Mouse (Mus musculus): ENCODE data around the gene Gm609.

DNA sequence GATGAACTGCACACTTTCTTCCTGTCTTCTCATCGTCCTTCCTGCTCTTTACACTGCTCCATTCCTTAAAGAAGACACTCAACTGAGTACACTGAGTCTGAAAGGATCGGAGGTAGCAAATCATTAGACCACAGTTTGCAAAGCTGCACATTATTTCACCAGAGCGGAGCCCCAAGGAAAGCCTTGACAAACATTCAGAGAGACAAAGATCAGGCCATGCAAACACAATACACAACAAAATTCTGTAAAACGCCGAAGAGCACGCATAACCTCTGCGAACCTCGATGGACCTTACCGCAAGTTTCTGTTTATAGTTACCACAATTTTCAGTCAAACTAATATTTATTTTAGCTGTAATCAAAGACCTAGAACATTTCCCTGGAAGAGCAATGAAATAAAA is 127.4 kb downstream of the Gm609 start:
- TF ChIP-seq CTCF (IDR thresholded peaks at IDR 0.05; ENCODE audit: low read depth): no peak
- TF ChIP-seq EP300 (IDR thresholded peaks at IDR 0.05; ENCODE audit: low read depth): no peak
